Mouse (Mus musculus) lung, embryonic 14.5 days (tissue): Measurements from ENCODE around the gene Zfp11. TPM values are rescaled to one million over a fixed set of nuclear protein-coding genes. Genes with fewer than 3 reads are reported as not detected.

Source experiments
- ATAC-seq: fragments of 200-750 bp; cut with Nextera tagmentation; 2 replicates; pipeline ENCODE4 v1.8.0; 2017; ENCODE audit warnings: mild to moderate bottlenecking, moderate TSS enrichment, moderate library complexity; ENCODE audit not compliant: insufficient read depth
- DNase-seq: peaks from one replicate; pipeline ENCODE4 v3.0.0-alpha.2; 2015
- H3K27ac ChIP-seq: fragments of 300-500 bp; sonication (generic); 2 replicates; pipeline ENCODE4 v1.5.1; 2014; ENCODE audit warnings: low read depth, mild to moderate bottlenecking, moderate library complexity
- H3K27me3 ChIP-seq: fragments of 300-500 bp; sonication (generic); 2 replicates; pipeline ENCODE4 v1.6.1; 2014; ENCODE audit warnings: low read length, control low read depth; ENCODE audit not compliant: insufficient read depth
- H3K36me3 ChIP-seq: fragments of 300-500 bp; sonication (generic); 2 replicates; pipeline ENCODE4 v1.6.1; 2014; ENCODE audit warnings: control low read depth; ENCODE audit not compliant: insufficient read depth
- H3K4me1 ChIP-seq: fragments of 300-500 bp; sonication (generic); 2 replicates; pipeline ENCODE4 v1.6.1; 2014; ENCODE audit warnings: antibody characterized with exemption, control low read depth; ENCODE audit not compliant: insufficient read depth
- H3K4me2 ChIP-seq: fragments of 300-500 bp; sonication (generic); 2 replicates; pipeline ENCODE4 v1.6.1; 2014; ENCODE audit warnings: mild to moderate bottlenecking
- H3K4me3 ChIP-seq: fragments of 300-500 bp; sonication (generic); 2 replicates; pipeline ENCODE4 v1.5.1; 2014; ENCODE audit warnings: low read depth, low read length
- H3K9ac ChIP-seq: fragments of 300-500 bp; sonication (generic); 2 replicates; pipeline ENCODE4 v1.6.1; 2014
- H3K9me3 ChIP-seq: fragments of 300-500 bp; sonication (generic); 2 replicates; pipeline ENCODE4 v1.6.1; 2016; ENCODE audit warnings: low read depth, low read length, control low read depth
- CTCF ChIP-seq: IDR thresholded peaks from 2 replicates; pipeline ENCODE4 v1.5.1; 2016; ENCODE audit warnings: antibody characterized with exemption, low read depth
- WGBS: fragments of 180-500 bp; shearing (Covaris S2); extraction: QIAGEN DNeasy Blood & Tissue Kit; methylation state at CpG from one replicate; pipeline ENCODE4 v1.1.7; 2014; 5-methylcytosine and 5-hydroxymethylcytosine counted together
- polyA plus RNA-seq: library from polyadenylated mRNA; unstranded; fragments of >200 nt; fragmentation: Nextera tagmentation; extraction: Ambion mirVana; gene quantifications from 2 replicates; pipeline ENCODE4 v1.2.1, GENCODE M21; 2014

Zfp11 gene
- polyA plus RNA-seq, 1 experiment from 2014 or later: 6.3 TPM

- no peaks in the 10 kb centered on the region for H3K4me1 ChIP-seq
- no peak overlapping the region for H3K4me2 ChIP-seq
- H3K9me3 ChIP-seq: no peaks in the 10 kb centered on the region
- H3K36me3 ChIP-seq: no peaks in the 10 kb centered on the region
- DNase-seq (peak; percentile 84), ATAC-seq (peak; percentile 49; the same call in 1 of the 2 replicates)
- H3K9ac ChIP-seq: no peak overlapping the region
- TF ChIP-seq CTCF: peak; percentile 76
- H3K27me3 ChIP-seq: no peaks in the 10 kb centered on the region
- H3K4me3 ChIP-seq: no peak overlapping the region
- H3K27ac ChIP-seq: no peak overlapping the region
- WGBS: 4% methylated on average over 1 of the region's 1 CpGs
These were observed 58.8 kb downstream of the Zfp11 start for GRCm38 (mm10) chr5:129611060-129611459.

- H3K27ac ChIP-seq: no peak overlapping the region
- WGBS: 78% methylated on average over 8 of the region's 8 CpGs
- H3K27me3 ChIP-seq: no peaks in the 10 kb centered on the region
- H3K9me3 ChIP-seq: no peaks in the 10 kb centered on the region
- H3K4me1 ChIP-seq: no peaks in the 10 kb centered on the region
- H3K36me3 ChIP-seq: no peaks in the 10 kb centered on the region
- no peak overlapping the region for H3K4me2 ChIP-seq
- DNase-seq (no peak), ATAC-seq (no peak)
- no peak for TF ChIP-seq CTCF
- no peak overlapping the region for H3K9ac ChIP-seq
- H3K4me3 ChIP-seq: no peak overlapping the region
These were observed 62.4 kb downstream of the Zfp11 start for GRCm38 (mm10) chr5:129607476-129607875.

Other genes starting within 250 kb of the Zfp11 start
- 52.4 and 57.3 TPM in 2 replicates for gene Sfswap, start 168.9 kb downstream of the Zfp11 start, polyA plus RNA-seq
- gene Mmp17, start 85.9 kb downstream of the Zfp11 start, polyA plus RNA-seq: 1.4 and 1.5 TPM in 2 replicates
- gene Sept14, start 38.4 kb upstream of the Zfp11 start, polyA plus RNA-seq: not detected in 2 replicates
- gene Mrps17, start 45.4 kb upstream of the Zfp11 start, polyA plus RNA-seq: 187 and 196 TPM in 2 replicates
- 82.2 and 86.2 TPM in 2 replicates for gene Nipsnap2, start 55.0 kb upstream of the Zfp11 start, polyA plus RNA-seq
- 31.4 and 33.6 TPM in 2 replicates for gene Psph, start 117.3 kb upstream of the Zfp11 start, polyA plus RNA-seq
- gene Sumf2, start 176.9 kb upstream of the Zfp11 start, polyA plus RNA-seq: 43.1 and 46.4 TPM in 2 replicates
- 859 and 893 TPM in 2 replicates for gene Chchd2, start 217.4 kb upstream of the Zfp11 start, polyA plus RNA-seq
- gene Zbed5, start 225.6 kb upstream of the Zfp11 start, polyA plus RNA-seq: 5.7 and 6.9 TPM in 2 replicates
- gene Phkg1, start 228.4 kb upstream of the Zfp11 start, polyA plus RNA-seq: 0.11 and 0.18 TPM in 2 replicates
- gene Nupr1l, start 238.4 kb upstream of the Zfp11 start, polyA plus RNA-seq: 1.5 and 2.6 TPM in 2 replicates